Mouse (Mus musculus): Measurements from ENCODE around the gene Gm17949. TPM values are rescaled to one million over a fixed set of nuclear protein-coding genes. Genes with fewer than 3 reads are reported as not detected.

Gene Gm17949
- polyA plus RNA-seq, 1 experiment from 2014 or later = 0.24 TPM

DNA sequence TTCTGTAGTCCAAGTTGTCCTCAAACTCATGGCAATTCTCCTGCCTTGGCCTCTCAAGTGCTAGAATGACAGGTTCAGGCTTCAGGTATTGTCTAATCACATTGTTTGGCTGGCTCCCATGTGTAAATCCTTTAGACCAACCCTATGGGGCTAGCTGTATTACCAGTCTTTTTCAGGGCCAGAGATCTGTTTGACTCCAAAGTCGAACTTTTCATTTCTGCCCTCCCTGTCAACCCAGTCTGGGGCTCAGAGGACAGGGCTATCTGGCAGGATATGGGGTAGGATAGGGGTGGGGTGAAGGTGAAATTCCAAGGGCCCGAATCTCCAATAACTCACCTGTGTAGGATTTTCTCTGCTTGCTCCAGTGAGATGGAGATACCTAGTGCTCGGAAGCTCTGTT, 45.0 kb downstream of the Gm17949 start:
- Histone ChIP-seq H3K27ac (no peak overlapping the region), H3K9ac (no peak overlapping the region), H3K9me3 (no peaks in the 10 kb centered on the region), H3K4me3 (no peak overlapping the region), H3K4me1 (peaks cover 16% of the 10 kb centered on the region), H3K4me2 (no peak overlapping the region), H3K36me3 (peaks cover 37% of the 10 kb centered on the region), H3K27me3 (peaks cover 7% of the 10 kb centered on the region)
- WGBS = 81% methylated on average over 3 of the region's 3 CpGs
- ATAC-seq (ENCODE audit: insufficient number of reproducible peaks, insufficient read depth, low FRiP score, low TSS enrichment, low read depth) = no peak

DNA sequence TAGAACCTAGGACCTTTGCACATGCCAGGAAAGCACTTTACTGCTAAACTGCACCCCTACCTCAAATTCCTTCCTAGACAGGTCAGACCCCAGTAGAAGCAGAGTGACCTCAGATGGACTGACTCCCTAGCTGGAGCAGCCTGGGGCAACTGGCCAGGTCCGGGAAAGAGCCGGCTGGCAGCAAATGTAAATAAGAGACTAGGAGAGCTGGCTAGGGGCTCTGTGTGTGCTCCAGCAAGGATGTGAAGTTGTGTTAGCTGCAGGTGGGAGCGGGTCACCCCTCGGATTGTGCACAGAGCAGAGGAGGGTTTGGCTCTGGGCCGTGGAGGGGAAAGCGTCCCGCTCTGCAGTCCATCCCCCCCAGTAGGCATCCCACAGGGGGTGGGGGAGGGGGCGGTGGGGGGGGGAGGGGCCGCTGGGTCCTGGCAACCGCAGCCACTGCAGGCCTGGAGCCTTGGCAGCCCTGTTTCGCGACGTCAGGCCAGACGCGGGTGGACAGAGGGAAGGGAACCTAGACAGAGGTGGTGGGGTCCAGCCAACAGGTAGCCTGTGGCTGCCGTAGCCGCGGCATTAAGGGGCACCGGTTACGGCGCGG, 47.7 kb downstream of the Gm17949 start, which contains the start of gene Crb3:
Gene Crb3 (plus strand): TSS at position 215 of the 595 bp plus-strand sequence.
- 0 out of 2 replicates have a peak within 1 kb of the TSS, but pooled peaks have one; percentile 28 for H3K27ac ChIP-seq
- 3% methylated on average over 15 of the region's 22 CpGs for WGBS
- H3K4me3 ChIP-seq = peak within 1 kb of the TSS; percentile 81
- H3K27me3 ChIP-seq = peaks cover 32% of the 10 kb centered on the region
- H3K4me1 ChIP-seq = peaks cover 22% of the 10 kb centered on the region
- H3K4me2 ChIP-seq = peak within 1 kb of the TSS; percentile 82
- ATAC-seq (ENCODE audit: insufficient number of reproducible peaks, insufficient read depth, low FRiP score, low TSS enrichment, low read depth) = no peak
- H3K9ac ChIP-seq = peak within 1 kb of the TSS; percentile 75
- H3K9me3 ChIP-seq = no peaks in the 10 kb centered on the region
- H3K36me3 ChIP-seq = peaks cover 19% of the 10 kb centered on the region

DNA sequence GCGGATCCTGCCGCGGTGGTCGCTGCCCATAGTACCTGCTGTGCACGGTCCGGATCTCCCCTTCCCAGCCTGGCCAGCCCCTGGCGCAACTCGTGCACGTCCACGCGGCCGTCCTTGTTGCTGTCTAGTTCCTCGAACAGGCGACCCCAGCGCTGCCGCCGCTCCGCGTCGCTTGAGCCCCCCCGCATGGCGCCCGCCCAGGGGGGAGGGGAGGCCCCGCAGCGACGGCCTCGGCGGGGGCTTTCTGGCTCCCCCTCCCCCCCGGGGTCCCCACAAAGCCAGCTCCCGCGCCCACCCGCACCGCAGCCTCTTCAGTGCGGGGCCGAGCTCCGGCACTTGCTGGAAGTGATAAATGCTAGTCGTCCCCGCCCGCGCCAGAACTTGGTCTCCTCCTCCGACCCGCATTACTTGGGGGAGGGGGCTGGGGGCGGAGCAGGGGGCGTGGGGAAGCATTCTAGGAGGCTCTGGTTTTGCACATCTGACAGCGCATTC, 48.3 kb downstream of the Gm17949 start, which contains the start of gene Slc25a23:
Gene Slc25a23 (minus strand): TSS at position 378 of the 492 bp plus-strand sequence.
- ATAC-seq (ENCODE audit: insufficient number of reproducible peaks, insufficient read depth, low FRiP score, low TSS enrichment, low read depth) = peak; percentile 60
- Histone ChIP-seq H3K4me3 (peak within 1 kb of the TSS; percentile 81), H3K4me2 (peak within 1 kb of the TSS; percentile 82), H3K9ac (peak within 1 kb of the TSS; percentile 75), H3K36me3 (peaks cover 15% of the 10 kb centered on the region), H3K27ac (0 out of 2 replicates have a peak within 1 kb of the TSS, but pooled peaks have one; percentile 28), H3K9me3 (no peaks in the 10 kb centered on the region), H3K4me1 (peaks cover 22% of the 10 kb centered on the region), H3K27me3 (peaks cover 38% of the 10 kb centered on the region)
- WGBS = under 1% methylated on average over 42 of the region's 45 CpGs

DNA sequence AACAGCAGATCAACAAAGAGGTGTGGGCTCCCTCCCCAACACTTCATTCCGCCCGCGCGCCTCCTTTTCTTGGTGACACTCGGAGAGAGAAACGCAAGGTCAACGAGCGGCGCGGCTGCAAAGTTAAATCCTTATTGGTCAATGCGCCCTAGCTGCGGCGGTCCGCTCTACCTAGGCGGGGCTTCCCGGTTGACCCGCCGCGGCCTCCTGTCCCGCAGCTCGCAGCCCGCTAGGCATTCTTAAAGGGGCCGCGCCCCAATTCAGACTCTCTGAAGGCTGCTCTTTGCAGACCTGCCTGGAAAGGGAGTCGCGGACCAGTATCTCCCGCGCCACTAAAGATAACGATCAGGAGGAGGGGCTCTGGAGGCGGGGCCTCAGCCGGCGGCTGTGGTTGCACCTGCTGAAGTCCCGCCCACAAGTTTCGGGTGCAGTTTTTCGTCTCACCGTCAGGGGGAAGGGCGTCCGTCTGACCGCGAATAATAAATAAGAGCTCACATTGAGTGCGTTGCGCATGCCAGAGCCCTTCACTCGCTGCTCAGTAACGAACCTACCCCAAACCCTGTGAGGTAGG, 49.0 kb downstream of the Gm17949 start:
- Histone ChIP-seq H3K27me3 (peaks cover 46% of the 10 kb centered on the region), H3K4me2 (peak overlapping the region; percentile 82), H3K27ac (0 out of 2 replicates have a peak overlapping the region, but pooled peaks have one; percentile 28), H3K9me3 (no peaks in the 10 kb centered on the region), H3K36me3 (peaks cover 8% of the 10 kb centered on the region; the same call in 1 of the 2 replicates), H3K9ac (peak overlapping the region; percentile 75; the same call in 1 of the 2 replicates), H3K4me3 (peak overlapping the region; percentile 81), H3K4me1 (peaks cover 22% of the 10 kb centered on the region)
- peak; percentile 80 for ATAC-seq (ENCODE audit: insufficient number of reproducible peaks, insufficient read depth, low FRiP score, low TSS enrichment, low read depth)
- under 1% methylated on average over 44 of the region's 44 CpGs for WGBS

DNA sequence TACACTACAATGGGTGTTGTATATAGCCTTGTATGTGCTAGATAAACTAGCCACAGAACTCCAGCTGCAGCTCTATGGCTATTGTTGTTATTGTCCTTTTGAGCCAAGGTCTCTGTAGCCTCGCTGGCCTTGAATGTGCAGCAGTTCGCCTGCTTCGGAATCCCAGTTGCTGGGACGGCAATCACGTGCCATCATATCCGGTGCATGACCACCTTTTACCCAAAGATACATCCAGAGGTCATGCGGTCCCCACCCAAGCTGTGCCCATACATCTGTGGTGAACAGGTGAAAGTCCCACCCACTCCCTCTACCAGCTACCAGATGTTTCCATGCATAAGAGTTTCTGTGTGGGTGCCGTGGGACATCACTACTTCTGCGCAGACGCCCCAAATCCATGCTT, 49.8 kb downstream of the Gm17949 start:
- no peak for ATAC-seq (ENCODE audit: insufficient number of reproducible peaks, insufficient read depth, low FRiP score, low TSS enrichment, low read depth)
- 41% methylated on average over 10 of the region's 10 CpGs for WGBS
- Histone ChIP-seq H3K4me2 (peak overlapping the region; percentile 82), H3K4me3 (peak overlapping the region; percentile 81; the same call in 1 of the 2 replicates), H3K27me3 (peaks cover 51% of the 10 kb centered on the region), H3K9me3 (no peaks in the 10 kb centered on the region), H3K9ac (no peak overlapping the region), H3K27ac (no peak overlapping the region), H3K4me1 (peaks cover 22% of the 10 kb centered on the region), H3K36me3 (peaks cover 4% of the 10 kb centered on the region; the same call in 1 of the 2 replicates)

DNA sequence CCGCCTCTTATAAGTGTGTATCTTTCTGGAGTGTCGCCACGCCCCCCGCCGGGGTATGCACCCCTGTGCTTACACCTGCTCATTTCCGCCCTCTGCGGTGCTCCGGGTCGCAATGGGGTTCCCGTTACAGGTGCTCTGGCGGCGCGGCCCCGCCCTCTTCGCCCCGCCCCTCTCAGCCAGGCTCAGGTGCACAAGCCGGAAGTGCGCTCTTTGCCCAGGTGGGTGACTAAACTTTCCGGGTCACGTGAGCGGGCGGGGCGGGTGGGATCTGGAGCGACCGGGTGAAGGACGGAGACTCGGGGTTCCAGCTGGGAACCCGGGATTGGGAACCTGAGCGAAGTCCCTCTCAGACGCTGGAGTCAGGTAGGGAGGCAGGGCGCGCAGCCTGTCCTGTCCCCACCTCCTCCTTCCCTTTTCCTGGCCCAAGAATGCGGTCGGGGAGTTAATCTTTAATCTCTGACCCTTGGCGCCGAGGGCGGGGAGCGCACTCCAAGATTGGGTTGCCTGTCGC, 50.8 kb downstream of the Gm17949 start:
- Histone ChIP-seq H3K4me2 (peak overlapping the region; percentile 55), H3K4me3 (peak overlapping the region; percentile 38), H3K27ac (no peak overlapping the region), H3K9me3 (no peaks in the 10 kb centered on the region), H3K36me3 (no peaks in the 10 kb centered on the region), H3K9ac (peak overlapping the region; percentile 32; the same call in 1 of the 2 replicates), H3K4me1 (peaks cover 22% of the 10 kb centered on the region), H3K27me3 (peaks cover 59% of the 10 kb centered on the region)
- no peak for ATAC-seq (ENCODE audit: insufficient number of reproducible peaks, insufficient read depth, low FRiP score, low TSS enrichment, low read depth)
- 2% methylated on average over 39 of the region's 39 CpGs for WGBS

DNA sequence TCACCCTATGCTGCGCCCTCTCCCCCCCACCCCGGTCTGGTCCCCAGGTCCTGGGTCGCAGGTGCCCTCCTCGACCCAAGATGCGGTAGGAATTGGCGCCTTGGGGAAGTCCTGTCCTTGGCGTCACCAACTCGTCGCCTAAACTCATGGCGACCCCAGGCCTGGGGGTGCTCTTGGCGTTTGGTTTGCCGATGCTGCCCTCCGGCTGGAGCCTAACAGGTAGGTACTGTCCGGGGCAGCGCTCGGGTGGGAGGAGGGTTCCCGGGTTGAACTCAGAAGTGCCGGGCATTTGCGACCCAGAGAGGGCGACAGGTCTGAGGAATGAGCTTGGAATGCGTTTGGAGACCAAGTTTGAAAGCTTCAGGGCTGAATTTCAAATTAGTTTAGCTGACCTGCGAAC, 51.3 kb downstream of the Gm17949 start:
- Histone ChIP-seq H3K4me2 (peak overlapping the region; percentile 55), H3K9me3 (no peaks in the 10 kb centered on the region), H3K27me3 (peaks cover 64% of the 10 kb centered on the region), H3K27ac (no peak overlapping the region), H3K9ac (peak overlapping the region; percentile 32; the same call in 1 of the 2 replicates), H3K4me1 (peaks cover 22% of the 10 kb centered on the region), H3K4me3 (peak overlapping the region; percentile 38), H3K36me3 (no peaks in the 10 kb centered on the region)
- no peak for ATAC-seq (ENCODE audit: insufficient number of reproducible peaks, insufficient read depth, low FRiP score, low TSS enrichment, low read depth)
- WGBS = 1% methylated on average over 22 of the region's 22 CpGs

DNA sequence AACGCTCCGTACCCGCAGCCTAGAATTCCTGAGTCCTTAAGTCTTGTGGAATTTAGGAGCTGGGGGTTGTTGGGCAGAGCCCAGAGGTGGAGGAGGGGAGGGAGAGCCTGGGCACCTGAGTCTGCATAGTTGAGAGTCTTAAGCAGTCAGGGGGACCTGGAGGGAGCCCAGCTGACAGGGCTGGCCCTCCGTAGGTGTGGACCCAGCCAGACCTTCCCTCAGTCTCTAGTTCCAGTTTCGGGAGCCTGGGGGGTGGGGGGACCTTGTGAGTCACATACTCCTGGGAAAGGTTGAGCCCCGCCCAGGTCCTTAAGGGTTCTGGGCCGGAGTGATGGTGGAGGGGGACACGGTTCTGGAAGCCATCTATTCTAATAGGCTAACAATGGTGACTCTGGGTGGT, 51.8 kb downstream of the Gm17949 start:
- WGBS = 7% methylated on average over 8 of the region's 8 CpGs
- Histone ChIP-seq H3K9ac (no peak overlapping the region), H3K27ac (no peak overlapping the region), H3K9me3 (no peaks in the 10 kb centered on the region), H3K4me3 (0 out of 2 replicates have a peak overlapping the region, but pooled peaks have one; percentile 38), H3K36me3 (no peaks in the 10 kb centered on the region), H3K4me1 (peaks cover 22% of the 10 kb centered on the region), H3K27me3 (peaks cover 65% of the 10 kb centered on the region), H3K4me2 (peak overlapping the region; percentile 55; the same call in 1 of the 2 replicates)
- ATAC-seq (ENCODE audit: insufficient number of reproducible peaks, insufficient read depth, low FRiP score, low TSS enrichment, low read depth) = no peak

DNA sequence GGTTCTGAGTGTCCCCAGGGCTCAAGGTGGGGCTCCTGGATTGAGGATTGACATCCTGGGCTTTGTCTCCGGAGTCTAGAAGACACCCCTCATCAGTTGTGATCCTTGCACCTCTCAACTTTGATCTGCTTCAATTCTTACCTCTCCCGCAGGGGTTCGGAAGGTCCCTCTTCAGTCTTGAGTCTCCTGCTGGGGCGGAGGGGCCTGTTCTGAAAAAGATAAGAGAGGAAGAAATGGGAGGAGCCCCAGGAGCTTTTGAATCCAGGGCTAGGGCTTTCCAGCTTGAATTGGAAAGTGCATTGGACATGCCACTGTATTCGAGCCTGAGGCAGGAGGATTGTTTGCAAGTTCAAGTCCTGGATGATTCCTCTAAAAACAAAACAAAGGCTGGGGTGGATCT, 55.6 kb downstream of the Gm17949 start:
- peaks cover 64% of the 10 kb centered on the region for H3K27me3 ChIP-seq
- WGBS = 66% methylated on average over 5 of the region's 5 CpGs

DNA sequence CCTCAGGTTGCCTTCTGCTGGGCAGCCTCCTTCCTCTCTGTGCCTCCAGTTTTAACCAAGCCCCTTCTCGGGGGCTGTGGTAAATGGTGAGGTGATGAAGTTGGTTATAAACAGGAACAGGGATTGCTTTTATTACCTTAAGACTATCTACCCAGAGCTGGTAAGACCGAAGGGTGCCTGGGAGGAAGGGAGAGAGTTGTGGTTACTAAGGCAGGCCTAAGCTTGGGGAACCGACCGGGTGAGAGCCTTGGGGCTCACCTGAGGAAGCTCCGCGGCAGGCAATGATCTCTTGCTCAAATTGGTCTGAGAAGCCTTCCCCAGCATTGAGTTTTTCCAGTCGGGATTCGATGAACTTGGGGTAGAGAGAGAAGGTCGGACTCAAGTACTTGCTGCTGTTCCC, 59.0 kb downstream of the Gm17949 start:
- H3K27ac ChIP-seq = no peak overlapping the region
- 11% methylated on average over 9 of the region's 9 CpGs for WGBS
- no peak overlapping the region for H3K9ac ChIP-seq
- no peaks in the 10 kb centered on the region for H3K4me1 ChIP-seq
- no peak for ATAC-seq (ENCODE audit: insufficient number of reproducible peaks, insufficient read depth, low FRiP score, low TSS enrichment, low read depth)
- H3K36me3 ChIP-seq = no peaks in the 10 kb centered on the region
- H3K4me2 ChIP-seq = peak overlapping the region; percentile 14
- H3K9me3 ChIP-seq = no peaks in the 10 kb centered on the region
- H3K4me3 ChIP-seq = peak overlapping the region; percentile 9; the same call in 1 of the 2 replicates
- H3K27me3 ChIP-seq = peaks cover 32% of the 10 kb centered on the region

More for the DNA sequence above, 55.6 kb downstream of the Gm17949 start:
- no peak for ATAC-seq (ENCODE audit: insufficient number of reproducible peaks, insufficient read depth, low FRiP score, low TSS enrichment, low read depth)
- Histone ChIP-seq H3K4me2 (no peak overlapping the region), H3K9me3 (no peaks in the 10 kb centered on the region), H3K27ac (no peak overlapping the region), H3K9ac (no peak overlapping the region), H3K36me3 (no peaks in the 10 kb centered on the region), H3K4me1 (peaks cover 4% of the 10 kb centered on the region; the same call in 1 of the 2 replicates), H3K4me3 (no peak overlapping the region)

DNA sequence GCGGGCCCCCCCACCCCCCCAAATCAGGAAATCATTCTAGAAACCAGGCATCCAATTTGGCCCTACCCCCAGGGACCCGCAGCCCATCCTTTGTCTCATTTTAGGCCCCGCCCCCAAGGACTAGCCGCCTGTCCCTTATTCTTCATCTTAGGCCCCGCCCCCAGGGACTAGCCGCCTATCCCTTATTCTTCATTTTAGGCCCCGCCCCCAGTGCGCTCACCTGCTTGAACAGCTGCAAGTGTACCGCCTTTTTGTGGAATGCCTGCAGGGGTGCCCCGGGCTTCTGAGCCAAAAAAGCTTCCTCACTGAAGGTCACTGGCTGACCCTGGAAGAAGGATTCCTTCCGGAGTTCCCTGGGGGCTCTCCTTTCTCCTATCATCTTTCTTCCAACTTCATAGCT, 59.4 kb downstream of the Gm17949 start:
- no peaks in the 10 kb centered on the region for H3K9me3 ChIP-seq
- H3K4me2 ChIP-seq = peak overlapping the region; percentile 14; the same call in 1 of the 2 replicates
- no peak overlapping the region for H3K27ac ChIP-seq
- no peak overlapping the region for H3K9ac ChIP-seq
- peak overlapping the region; percentile 9; the same call in 1 of the 2 replicates for H3K4me3 ChIP-seq
- H3K36me3 ChIP-seq = no peaks in the 10 kb centered on the region
- H3K27me3 ChIP-seq = peaks cover 29% of the 10 kb centered on the region
- H3K4me1 ChIP-seq = no peaks in the 10 kb centered on the region
- 3% methylated on average over 11 of the region's 11 CpGs for WGBS
- ATAC-seq (ENCODE audit: insufficient number of reproducible peaks, insufficient read depth, low FRiP score, low TSS enrichment, low read depth) = 0 out of 2 replicates have a peak, but pooled peaks have one; percentile 56

All from embryonic facial prominence, embryonic 13.5 days (tissue).